Mouse (Mus musculus) CD4-positive, CD25-positive, alpha-beta regulatory T cell, adult 2 months (primary cell): ENCODE results near the gene Prdm16.

Experiments
- DNase-seq: peaks from one replicate; pipeline ENCODE4 v3.0.0-alpha.2; 2012; ENCODE audit warnings: low read depth, low spot score

Gene Prdm16

GRCm38 (mm10) chr4:154603663-154604441, 32.8 kb downstream of the Prdm16 start:
- no peak for DNase-seq

- no peak for DNase-seq
Measured at GRCm38 (mm10) chr4:154602409-154602808, 34.3 kb downstream of the Prdm16 start.

GRCm38 (mm10) chr4:154601006-154601405, 35.7 kb downstream of the Prdm16 start:
- DNase-seq = no peak

GRCm38 (mm10) chr4:154599977-154600376, 36.7 kb downstream of the Prdm16 start:
- DNase-seq = no peak

GRCm38 (mm10) chr4:154598357-154598756, 38.3 kb downstream of the Prdm16 start:
- DNase-seq = no peak

GRCm38 (mm10) chr4:154596805-154597204, 39.9 kb downstream of the Prdm16 start:
- DNase-seq = no peak

GRCm38 (mm10) chr4:154594761-154595556, 41.7 kb downstream of the Prdm16 start:
- no peak for DNase-seq

- DNase-seq = no peak
Measured at GRCm38 (mm10) chr4:154594116-154594760, 42.4 kb downstream of the Prdm16 start.

- no peak for DNase-seq
Measured at GRCm38 (mm10) chr4:154592562-154592961, 44.1 kb downstream of the Prdm16 start.

- DNase-seq = no peak
Measured at GRCm38 (mm10) chr4:154590910-154591309, 45.8 kb downstream of the Prdm16 start.

GRCm38 (mm10) chr4:154586334-154586733, 50.3 kb downstream of the Prdm16 start:
- no peak for DNase-seq

- DNase-seq = no peak
Measured at GRCm38 (mm10) chr4:154585779-154586178, 50.9 kb downstream of the Prdm16 start.

- no peak for DNase-seq
Measured at GRCm38 (mm10) chr4:154583712-154584111, 53.0 kb downstream of the Prdm16 start.

GRCm38 (mm10) chr4:154582607-154583236, 54.0 kb downstream of the Prdm16 start:
- no peak for DNase-seq

GRCm38 (mm10) chr4:154581261-154581886, 55.3 kb downstream of the Prdm16 start:
- DNase-seq = no peak

- no peak for DNase-seq
Measured at GRCm38 (mm10) chr4:154574208-154574875, 62.3 kb downstream of the Prdm16 start.

- no peak for DNase-seq
Measured at GRCm38 (mm10) chr4:154570451-154570881, 66.2 kb downstream of the Prdm16 start.

GRCm38 (mm10) chr4:154569845-154570244, 66.8 kb downstream of the Prdm16 start:
- DNase-seq = no peak

GRCm38 (mm10) chr4:154568798-154569197, 67.9 kb downstream of the Prdm16 start:
- no peak for DNase-seq

GRCm38 (mm10) chr4:154567942-154568341, 68.7 kb downstream of the Prdm16 start:
- DNase-seq = no peak

GRCm38 (mm10) chr4:154563201-154563600, 73.5 kb downstream of the Prdm16 start:
- DNase-seq = no peak
